Mouse (Mus musculus) intestine, postnatal 0 days (tissue): ENCODE data around the gene Maml3. TPM values are rescaled to one million over a fixed set of nuclear protein-coding genes. Genes with fewer than 3 reads are reported as not detected.
A peak's percentile ranks its signal among the peaks of the same experiment; 100 is the strongest.

Source experiments
- ATAC-seq: fragments of 200-750 bp; cut with Nextera tagmentation; 2 replicates; pipeline ENCODE4 v1.8.0; 2017; ENCODE audit warnings: mild to moderate bottlenecking, moderate TSS enrichment, moderate library complexity
- H3K27ac ChIP-seq: fragments of 300-500 bp; sonication (generic); 2 replicates; pipeline ENCODE4 v1.5.1; 2014; ENCODE audit warnings: mild to moderate bottlenecking, low read depth, low read length, moderate library complexity
- H3K27me3 ChIP-seq: fragments of 300-500 bp; sonication (generic); replicated peaks from 2 replicates; pipeline ENCODE4 v1.6.1; 2014; ENCODE audit warnings: low read length, mixed read lengths; ENCODE audit not compliant: control insufficient read depth, insufficient read depth
- H3K36me3 ChIP-seq: fragments of 300-500 bp; sonication (generic); 2 replicates; pipeline ENCODE4 v1.6.1; 2014; ENCODE audit warnings: mild to moderate bottlenecking, moderate library complexity; ENCODE audit not compliant: control insufficient read depth, insufficient read depth
- H3K4me1 ChIP-seq: fragments of 300-500 bp; sonication (generic); replicated peaks from 2 replicates; pipeline ENCODE4 v1.6.1; 2014; ENCODE audit warnings: antibody characterized with exemption, low read length, mixed read lengths; ENCODE audit not compliant: control insufficient read depth, insufficient read depth
- H3K4me2 ChIP-seq: fragments of 300-500 bp; sonication (generic); replicated peaks from 2 replicates; pipeline ENCODE4 v1.6.1; 2014; ENCODE audit warnings: low read depth, mild to moderate bottlenecking, moderate library complexity
- H3K4me3 ChIP-seq: fragments of 300-500 bp; sonication (generic); 2 replicates; pipeline ENCODE4 v1.5.1; 2014; ENCODE audit warnings: low read depth, low read length
- H3K9ac ChIP-seq: fragments of 300-500 bp; sonication (generic); 2 replicates; pipeline ENCODE4 v1.6.1; 2014; ENCODE audit warnings: mild to moderate bottlenecking, low read depth, low read length
- H3K9me3 ChIP-seq: fragments of 300-500 bp; sonication (generic); 2 replicates; pipeline ENCODE4 v1.6.1; 2016; ENCODE audit warnings: mixed run types; ENCODE audit not compliant: control insufficient read depth
- CTCF ChIP-seq: sonication (generic); IDR thresholded peaks from 2 replicates; pipeline ENCODE4 v1.5.1; 2016; ENCODE audit warnings: low read depth, mild to moderate bottlenecking, control low read depth, antibody characterized with exemption, moderate library complexity
- WGBS: fragments of 180-500 bp; shearing (Covaris S2); extraction: QIAGEN DNeasy Blood & Tissue Kit; methylation state at CpG from one replicate; pipeline ENCODE4 v1.1.7; 2014; 5-methylcytosine and 5-hydroxymethylcytosine counted together
- polyA plus RNA-seq: library from polyadenylated mRNA; unstranded; fragments of >200 nt; fragmentation: Nextera tagmentation; extraction: Ambion mirVana; gene quantifications from 2 replicates; pipeline ENCODE4 v1.2.1, GENCODE M21; 2015

Maml3 gene
- polyA plus RNA-seq, 1 experiment from 2014 or later: 2.0 TPM

- Histone ChIP-seq H3K27ac (peak overlapping the region; percentile 86), H3K9me3 (no peaks in the 10 kb centered on the region), H3K36me3 (no peaks in the 10 kb centered on the region), H3K4me3 (no peak overlapping the region), H3K27me3 (no peaks in the 10 kb centered on the region), H3K4me1 (peaks cover 19% of the 10 kb centered on the region; the same call in 1 of the 2 replicates), H3K9ac (peak overlapping the region; percentile 17; the same call in 1 of the 2 replicates), H3K4me2 (peak overlapping the region; percentile 48; the same call in 1 of the 2 replicates)
- TF ChIP-seq CTCF: peak; percentile 24
- peak; percentile 89 for ATAC-seq
- WGBS: 18% methylated on average over 14 of the region's 14 CpGs
Observed at GRCm38 (mm10) chr3:52033857-52034588, 70.9 kb downstream of the Maml3 start.

DNA sequence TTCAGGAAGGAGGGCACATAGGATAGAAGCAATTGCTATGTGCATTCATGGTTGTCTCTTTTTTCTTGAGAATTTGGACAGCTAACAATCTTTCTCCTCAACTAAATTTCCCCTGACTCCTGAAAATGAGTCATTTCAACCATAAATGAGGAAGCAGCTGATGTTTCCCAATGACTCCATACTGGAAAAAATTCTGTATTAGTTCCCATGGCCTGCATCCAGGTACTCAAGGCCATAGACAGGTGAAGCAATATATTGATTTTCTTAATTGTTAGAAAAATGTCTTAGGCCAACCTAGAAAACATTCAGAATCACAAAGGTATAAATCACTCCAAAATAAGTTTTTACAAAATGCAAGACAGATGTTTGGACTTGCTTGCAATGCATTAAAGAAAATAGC lies 73.5 kb downstream of the Maml3 start:
- Histone ChIP-seq H3K4me3 (no peak overlapping the region), H3K27me3 (no peaks in the 10 kb centered on the region), H3K4me2 (no peak overlapping the region), H3K9ac (no peak overlapping the region), H3K36me3 (no peaks in the 10 kb centered on the region), H3K9me3 (no peaks in the 10 kb centered on the region), H3K4me1 (peaks cover 19% of the 10 kb centered on the region; the same call in 1 of the 2 replicates), H3K27ac (no peak overlapping the region)
- ATAC-seq: no peak
- no peak for TF ChIP-seq CTCF

DNA sequence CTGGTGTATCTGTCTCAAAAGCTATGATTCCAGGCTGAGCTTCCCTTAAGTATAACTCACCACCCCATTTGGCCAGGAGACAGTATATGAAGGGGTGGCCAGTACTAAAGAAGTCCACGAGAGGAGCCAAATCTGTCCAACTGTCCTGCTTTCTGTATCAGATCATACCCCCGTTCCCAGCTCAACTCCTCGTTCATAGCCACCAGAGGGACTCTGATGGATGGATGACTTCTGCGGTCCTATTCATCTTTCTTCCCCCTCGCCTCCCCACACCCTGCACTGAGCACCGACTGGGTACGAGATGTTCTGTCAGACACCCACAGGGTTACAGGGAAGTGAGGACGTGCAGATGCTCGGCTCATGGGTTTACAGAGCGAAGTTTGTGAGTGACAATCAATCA lies 74.8 kb downstream of the Maml3 start:
- Histone ChIP-seq H3K4me1 (peaks cover 17% of the 10 kb centered on the region; the same call in 1 of the 2 replicates), H3K4me3 (peak overlapping the region; percentile 31), H3K36me3 (no peaks in the 10 kb centered on the region), H3K9me3 (no peaks in the 10 kb centered on the region), H3K9ac (peak overlapping the region; percentile 1; the same call in 1 of the 2 replicates), H3K4me2 (peak overlapping the region; percentile 49), H3K27me3 (no peaks in the 10 kb centered on the region), H3K27ac (peak overlapping the region; percentile 35; the same call in 1 of the 2 replicates)
- WGBS: 48% methylated on average over 10 of the region's 10 CpGs
- ATAC-seq: no peak
- peak; percentile 49 for TF ChIP-seq CTCF

GRCm38 (mm10) chr3:52029661-52030081 lies 75.2 kb downstream of the Maml3 start:
- 28% methylated on average over 12 of the region's 12 CpGs for WGBS
- H3K4me2 ChIP-seq: peak overlapping the region; percentile 49
- peak overlapping the region; percentile 35 for H3K27ac ChIP-seq
- H3K4me1 ChIP-seq: peaks cover 16% of the 10 kb centered on the region; the same call in 1 of the 2 replicates
- H3K9me3 ChIP-seq: no peaks in the 10 kb centered on the region
- no peaks in the 10 kb centered on the region for H3K36me3 ChIP-seq
- no peak for ATAC-seq
- no peaks in the 10 kb centered on the region for H3K27me3 ChIP-seq
- TF ChIP-seq CTCF: no peak
- peak overlapping the region; percentile 31 for H3K4me3 ChIP-seq
- H3K9ac ChIP-seq: peak overlapping the region; percentile 1; the same call in 1 of the 2 replicates

DNA sequence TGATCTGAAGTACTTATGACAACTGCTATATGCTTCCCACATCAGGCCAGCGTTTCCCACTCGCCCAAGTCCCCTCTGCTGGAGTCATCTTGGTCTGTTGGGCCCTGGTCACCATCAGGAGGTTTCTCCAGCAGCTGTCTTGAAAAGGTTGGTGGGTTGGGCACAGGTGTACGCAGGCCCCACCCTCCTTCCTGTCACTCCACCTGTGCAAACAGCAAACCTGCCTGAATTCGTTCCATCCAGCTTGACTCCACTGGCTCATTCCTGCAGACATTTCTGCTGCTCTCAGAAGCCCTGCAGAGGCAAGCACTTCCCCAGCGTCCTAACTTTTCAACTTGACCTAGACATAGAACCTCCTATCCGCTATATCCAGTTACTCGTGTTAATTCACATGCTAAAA lies 76.9 kb downstream of the Maml3 start:
- H3K27me3 ChIP-seq: no peaks in the 10 kb centered on the region
- H3K36me3 ChIP-seq: no peaks in the 10 kb centered on the region
- H3K4me3 ChIP-seq: no peak overlapping the region
- H3K9ac ChIP-seq: no peak overlapping the region
- H3K4me2 ChIP-seq: no peak overlapping the region
- TF ChIP-seq CTCF: no peak
- no peak overlapping the region for H3K27ac ChIP-seq
- 41% methylated on average over 7 of the region's 7 CpGs for WGBS
- no peaks in the 10 kb centered on the region for H3K9me3 ChIP-seq
- 0 out of 2 replicates have a peak, but pooled peaks cover 3% of the 10 kb centered on the region for H3K4me1 ChIP-seq
- peak; percentile 59 for ATAC-seq

DNA sequence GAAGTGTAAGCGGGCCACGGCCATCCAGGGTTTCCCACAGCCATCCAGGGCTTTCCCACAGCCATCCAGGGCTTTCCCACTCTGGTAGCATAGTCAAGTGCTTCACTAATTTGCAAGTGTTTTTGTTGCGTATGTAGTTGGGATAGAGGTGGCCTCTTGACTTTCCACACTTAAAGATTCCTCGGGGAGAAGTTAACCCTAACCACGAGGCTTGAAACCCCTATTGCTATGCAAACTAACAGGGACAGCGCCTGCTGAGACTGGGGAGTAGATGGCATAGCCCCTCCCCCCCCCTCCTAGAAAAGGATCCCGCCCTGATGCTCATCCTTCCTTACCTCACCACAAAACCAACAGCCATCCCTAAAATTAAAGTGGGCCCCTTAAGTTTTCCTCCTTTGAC lies 82.4 kb downstream of the Maml3 start:
- no peak for ATAC-seq
- Histone ChIP-seq H3K9me3 (no peaks in the 10 kb centered on the region), H3K4me3 (no peak overlapping the region), H3K9ac (no peak overlapping the region), H3K27me3 (no peaks in the 10 kb centered on the region), H3K36me3 (no peaks in the 10 kb centered on the region), H3K4me1 (no peaks in the 10 kb centered on the region), H3K4me2 (no peak overlapping the region), H3K27ac (no peak overlapping the region)
- 74% methylated on average over 7 of the region's 7 CpGs for WGBS
- no peak for TF ChIP-seq CTCF
